Mouse (Mus musculus) embryo, embryonic 11.5 days (tissue): Measurements from ENCODE around the gene Olfr747.
"Not testable (repeated sequence)": the region's sequence is repeated elsewhere in the genome, so short reads cannot be mapped to it uniquely, and the experiment has no call there.

Source experiments
- DNase-seq: peaks from one replicate; pipeline ENCODE4 v3.0.0-alpha.2; 2012; ENCODE audit warnings: low read depth, low spot score

The Olfr747 gene

DNA sequence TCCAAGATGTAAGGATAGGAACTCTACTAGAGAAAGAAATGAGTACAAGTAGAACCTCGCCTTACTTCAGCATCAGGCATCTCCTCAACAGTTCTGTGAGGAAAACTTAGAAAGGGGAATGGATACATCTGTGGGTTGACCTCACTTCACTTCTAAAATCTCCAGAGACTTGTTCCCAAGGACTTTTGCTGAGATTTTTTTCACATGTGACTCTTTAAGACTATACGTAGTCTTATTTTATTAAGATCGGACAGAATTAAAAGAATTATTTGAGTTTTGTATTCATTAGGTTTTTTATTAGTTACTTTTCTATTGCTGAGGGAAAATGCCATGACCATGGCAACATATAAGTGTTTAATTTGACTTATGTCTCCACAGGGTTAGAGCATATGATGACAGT, at the start of gene Olfr747:
TSS of gene Olfr747 (minus strand) at position 101 of the 400 bp plus-strand sequence.
- no peak for DNase-seq

GRCm38 (mm10) chr14:50741584-50741983, 48.6 kb upstream of the Olfr747 start:
- DNase-seq: no peak

- no peak for DNase-seq
Measured at GRCm38 (mm10) chr14:50740334-50740733, 47.3 kb upstream of the Olfr747 start.

GRCm38 (mm10) chr14:50722371-50722770, 29.4 kb upstream of the Olfr747 start:
- not testable (repeated sequence) for DNase-seq

GRCm38 (mm10) chr14:50719875-50720274, 26.9 kb upstream of the Olfr747 start:
- peak; percentile 1 for DNase-seq

DNA sequence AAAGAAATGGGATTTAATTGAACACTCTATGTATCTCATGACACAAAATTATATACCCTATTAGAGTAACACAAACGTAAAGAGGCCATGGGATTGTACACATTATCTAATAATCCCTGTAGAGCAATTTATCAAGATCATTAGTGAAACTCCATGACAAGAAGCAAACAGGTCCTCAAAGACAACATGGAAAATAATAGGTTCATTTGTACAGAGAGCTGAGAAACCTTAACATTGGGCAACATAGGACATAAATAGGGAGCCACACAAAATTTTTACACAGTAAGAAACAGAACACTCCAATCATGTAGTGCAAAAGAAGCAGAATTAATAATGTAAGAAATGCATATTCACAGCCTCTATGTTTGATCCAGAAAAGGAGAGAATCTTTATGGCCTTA, 14.1 kb upstream of the Olfr747 start, which contains the start of gene Olfr748:
TSS of gene Olfr748 (plus strand) at position 301 of the 400 bp plus-strand sequence.
- DNase-seq: no peak

- DNase-seq: no peak
Measured at GRCm38 (mm10) chr14:50646783-50647182, 46.2 kb downstream of the Olfr747 start, which contains the start of gene Olfr746. Gene Olfr746, plus strand, starts transcription at chr14:50647083.

DNA sequence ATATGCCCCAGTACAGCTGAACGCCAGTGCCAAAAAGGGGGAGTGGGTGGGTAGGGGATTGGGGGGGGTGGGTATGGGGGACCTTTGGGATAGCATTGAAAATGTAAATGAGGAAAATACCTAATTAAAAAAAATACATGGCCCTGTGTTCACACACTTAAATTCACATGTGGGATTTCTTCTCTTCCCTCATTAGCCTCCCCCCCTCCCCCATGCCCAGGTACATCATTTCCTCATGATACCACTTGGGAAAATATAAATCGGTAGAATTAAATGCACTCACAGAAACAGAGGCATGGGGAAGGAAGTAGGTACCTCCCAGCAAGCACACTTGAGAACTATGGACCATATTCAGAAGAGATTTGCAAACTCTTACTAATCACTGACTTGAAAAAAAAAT, 53.9 kb downstream of the Olfr747 start, which contains the start of gene Olfr745:
TSS of gene Olfr745 (plus strand) at position 301 of the 400 bp plus-strand sequence.
- DNase-seq: no peak
